Mouse (Mus musculus) liver, embryonic 11.5 days (tissue): ENCODE data around the gene Shroom1. TPM values are rescaled to one million over a fixed set of nuclear protein-coding genes. Genes with fewer than 3 reads are reported as not detected.
"Not testable (repeated sequence)": the region's sequence is repeated elsewhere in the genome, so short reads cannot be mapped to it uniquely, and the experiment has no call there.

ENCODE experiments used
- ATAC-seq: fragments of 200-750 bp; cut with Nextera tagmentation; replicated peaks from 2 replicates; pipeline ENCODE4 v1.8.0; 2017; ENCODE audit warnings: moderate number of reproducible peaks, mild to moderate bottlenecking, moderate TSS enrichment, moderate library complexity; ENCODE audit not compliant: low FRiP score
- DNase-seq: peaks from one replicate; pipeline ENCODE4 v3.0.0-alpha.2; 2017; ENCODE audit warnings: low spot score
- H3K27ac ChIP-seq: fragments of 300-500 bp; sonication (generic); 2 replicates; pipeline ENCODE4 v1.5.1; 2014; ENCODE audit warnings: mild to moderate bottlenecking, low read depth, low read length, control low read depth
- H3K27me3 ChIP-seq: fragments of 300-500 bp; sonication (generic); replicated peaks from 2 replicates; pipeline ENCODE4 v1.6.1; 2014; ENCODE audit warnings: low read length, mixed read lengths; ENCODE audit not compliant: control insufficient read depth, insufficient read depth
- H3K36me3 ChIP-seq: fragments of 300-500 bp; sonication (generic); 2 replicates; pipeline ENCODE4 v1.6.1; 2014; ENCODE audit warnings: mild to moderate bottlenecking, low read length, moderate library complexity, mixed read lengths; ENCODE audit not compliant: control insufficient read depth, insufficient read depth
- H3K4me1 ChIP-seq: fragments of 300-500 bp; sonication (generic); replicated peaks from 2 replicates; pipeline ENCODE4 v1.6.1; 2014; ENCODE audit warnings: low read length, mixed read lengths; ENCODE audit not compliant: control insufficient read depth, insufficient read depth
- H3K4me2 ChIP-seq: fragments of 300-500 bp; sonication (generic); 2 replicates; pipeline ENCODE4 v1.6.1; 2014; ENCODE audit warnings: mild to moderate bottlenecking, control low read depth, moderate library complexity
- H3K4me3 ChIP-seq: fragments of 300-500 bp; sonication (generic); 2 replicates; pipeline ENCODE4 v1.5.1; 2014; ENCODE audit warnings: low read depth, low read length, control low read depth
- H3K9ac ChIP-seq: fragments of 300-500 bp; sonication (generic); 2 replicates; pipeline ENCODE4 v1.6.1; 2014; ENCODE audit warnings: low read depth, low read length, control low read depth
- H3K9me3 ChIP-seq: fragments of 300-500 bp; sonication (generic); 2 replicates; pipeline ENCODE4 v1.6.1; 2016; ENCODE audit warnings: low read length, inconsistent platforms, mixed read lengths; ENCODE audit not compliant: control insufficient read depth
- WGBS: fragments of 180-500 bp; shearing (Covaris S2); extraction: QIAGEN DNeasy Blood & Tissue Kit; methylation state at CpG from one replicate; pipeline ENCODE4 v1.1.7; 2014; 5-methylcytosine and 5-hydroxymethylcytosine counted together
- polyA plus RNA-seq: library from polyadenylated mRNA; unstranded; fragments of >200 nt; fragmentation: Nextera tagmentation; extraction: Ambion mirVana; gene quantifications from 2 replicates; pipeline ENCODE4 v1.2.1, GENCODE M21; 2014

Gene Shroom1
- polyA plus RNA-seq, 1 experiment from 2014 or later, result 2.6 TPM

- 83% methylated on average over 3 of the region's 3 CpGs for WGBS
- ATAC-seq, H3K9me3 ChIP-seq, H3K27ac ChIP-seq, H3K4me2 ChIP-seq, H3K9ac ChIP-seq, DNase-seq, H3K27me3 ChIP-seq, H3K36me3 ChIP-seq, H3K4me3 ChIP-seq: not testable (repeated sequence)
- peaks cover 11% of the 10 kb centered on the region for H3K4me1 ChIP-seq
These were observed 30.1 kb upstream of the Shroom1 start for GRCm38 (mm10) chr11:53426914-53427313.

GRCm38 (mm10) chr11:53427993-53428715 is 28.9 kb upstream of the Shroom1 start:
- Histone ChIP-seq H3K4me1 (peaks cover 24% of the 10 kb centered on the region), H3K9ac (no peak overlapping the region), H3K4me3 (no peak overlapping the region), H3K36me3 (peaks cover 8% of the 10 kb centered on the region; the same call in 1 of the 2 replicates), H3K9me3 (no peaks in the 10 kb centered on the region), H3K27ac (no peak overlapping the region), H3K4me2 (no peak overlapping the region), H3K27me3 (no peaks in the 10 kb centered on the region)
- no peak for ATAC-seq
- no peak for DNase-seq
- 89% methylated on average over 3 of the region's 3 CpGs for WGBS

GRCm38 (mm10) chr11:53428716-53429057 is 28.3 kb upstream of the Shroom1 start:
- WGBS, result 89% methylated on average over 5 of the region's 5 CpGs
- no peak overlapping the region for H3K4me3 ChIP-seq
- no peak for ATAC-seq
- H3K9ac ChIP-seq, result no peak overlapping the region
- H3K9me3 ChIP-seq, result no peaks in the 10 kb centered on the region
- no peaks in the 10 kb centered on the region for H3K27me3 ChIP-seq
- no peak for DNase-seq
- peaks cover 29% of the 10 kb centered on the region for H3K4me1 ChIP-seq
- H3K4me2 ChIP-seq, result no peak overlapping the region
- peaks cover 8% of the 10 kb centered on the region; the same call in 1 of the 2 replicates for H3K36me3 ChIP-seq
- H3K27ac ChIP-seq, result no peak overlapping the region

GRCm38 (mm10) chr11:53429182-53429581 is 27.8 kb upstream of the Shroom1 start:
- Histone ChIP-seq H3K4me1 (peaks cover 30% of the 10 kb centered on the region), H3K9ac (peak overlapping the region; percentile 51; the same call in 1 of the 2 replicates), H3K27ac (no peak overlapping the region; the same call in 1 of the 2 replicates), H3K4me3 (peak overlapping the region; percentile 81), H3K9me3 (no peaks in the 10 kb centered on the region), H3K36me3 (peaks cover 8% of the 10 kb centered on the region; the same call in 1 of the 2 replicates), H3K4me2 (peak overlapping the region; percentile 70), H3K27me3 (no peaks in the 10 kb centered on the region)
- no peak for ATAC-seq
- DNase-seq, result no peak

GRCm38 (mm10) chr11:53430300-53430669 is 26.7 kb upstream of the Shroom1 start:
- under 1% methylated on average over 34 of the region's 34 CpGs for WGBS
- DNase-seq (no peak), ATAC-seq (peak; percentile 35)
- peaks cover 8% of the 10 kb centered on the region; the same call in 1 of the 2 replicates for H3K36me3 ChIP-seq
- peak overlapping the region; percentile 77 for H3K9ac ChIP-seq
- H3K4me2 ChIP-seq, result peak overlapping the region; percentile 70
- H3K9me3 ChIP-seq, result no peaks in the 10 kb centered on the region
- peak overlapping the region; percentile 81 for H3K4me3 ChIP-seq
- H3K4me1 ChIP-seq, result peaks cover 30% of the 10 kb centered on the region
- H3K27ac ChIP-seq, result peak overlapping the region; percentile 65; the same call in 1 of the 2 replicates
- no peaks in the 10 kb centered on the region for H3K27me3 ChIP-seq

GRCm38 (mm10) chr11:53430670-53431346 is 26.2 kb upstream of the Shroom1 start, which contains the start of the genes Uqcrq and Gdf9:
Gene Uqcrq, minus strand, starts transcription at chr11:53430831.
Gene Gdf9, plus strand, starts transcription at chr11:53431023.
- peaks cover 30% of the 10 kb centered on the region for H3K4me1 ChIP-seq
- H3K4me2 ChIP-seq, result peak within 1 kb of the TSS; percentile 81
- peak within 1 kb of the TSS; percentile 77 for H3K9ac ChIP-seq
- ATAC-seq, result peak; percentile 93
- H3K27ac ChIP-seq, result peak within 1 kb of the TSS; percentile 76
- peaks cover 8% of the 10 kb centered on the region; the same call in 1 of the 2 replicates for H3K36me3 ChIP-seq
- H3K4me3 ChIP-seq, result peak within 1 kb of the TSS; percentile 81
- DNase-seq, result peak; percentile 94
- WGBS, result under 1% methylated on average over 44 of the region's 44 CpGs
- H3K9me3 ChIP-seq, result no peaks in the 10 kb centered on the region
- H3K27me3 ChIP-seq, result no peaks in the 10 kb centered on the region

GRCm38 (mm10) chr11:53431347-53432056 is 25.5 kb upstream of the Shroom1 start:
- Histone ChIP-seq H3K4me1 (peaks cover 30% of the 10 kb centered on the region), H3K27me3 (no peaks in the 10 kb centered on the region), H3K4me2 (peak overlapping the region; percentile 81), H3K36me3 (peaks cover 8% of the 10 kb centered on the region; the same call in 1 of the 2 replicates), H3K9ac (peak overlapping the region; percentile 61), H3K27ac (peak overlapping the region; percentile 76), H3K4me3 (peak overlapping the region; percentile 81), H3K9me3 (no peaks in the 10 kb centered on the region)
- peak; percentile 11 for ATAC-seq
- WGBS, result 10% methylated on average over 9 of the region's 9 CpGs
- DNase-seq, result no peak

GRCm38 (mm10) chr11:53433057-53433456 is 23.9 kb upstream of the Shroom1 start:
- Histone ChIP-seq H3K9ac (no peak overlapping the region), H3K9me3 (no peaks in the 10 kb centered on the region), H3K36me3 (peaks cover 8% of the 10 kb centered on the region; the same call in 1 of the 2 replicates), H3K4me2 (peak overlapping the region; percentile 25; the same call in 1 of the 2 replicates), H3K27me3 (no peaks in the 10 kb centered on the region), H3K4me1 (peaks cover 30% of the 10 kb centered on the region), H3K27ac (no peak overlapping the region), H3K4me3 (no peak overlapping the region)
- ATAC-seq, result no peak
- WGBS, result 32% methylated on average over 6 of the region's 6 CpGs
- no peak for DNase-seq
